Mouse (Mus musculus) right cerebral cortex, adult 2 months (tissue): ENCODE results near the gene Pate4.
"Not testable (repeated sequence)": the region's sequence is repeated elsewhere in the genome, so short reads cannot be mapped to it uniquely, and the experiment has no call there.

ENCODE experiments used
- DNase-seq, 2 experiments: peaks; one replicate each; pipeline ENCODE4 v3.0.0; 2021 to 2022; ENCODE audit warnings: low spot score in 2 of 2

The Pate4 gene

DNA sequence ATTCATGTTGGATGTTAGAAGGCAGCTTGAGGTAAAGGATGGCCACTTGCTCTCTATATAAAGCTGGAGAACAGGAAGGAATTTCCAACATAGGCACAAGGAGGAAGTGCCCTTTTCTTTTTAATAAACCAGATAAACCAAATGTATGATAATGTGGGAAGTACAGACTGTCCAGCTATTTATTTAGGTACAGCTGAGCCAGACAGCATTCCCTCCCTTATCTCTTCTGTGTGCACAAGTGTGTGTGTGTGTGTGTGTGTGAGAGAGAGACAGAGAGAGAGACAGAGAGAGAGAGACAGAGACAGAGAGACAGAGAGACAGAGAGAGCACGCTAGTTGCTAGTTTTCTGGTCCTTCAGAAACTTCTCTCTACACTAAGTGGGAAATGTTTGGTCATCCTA, at the start of gene Pate4:
Gene Pate4, minus strand, starts transcription at position 101 of the 400 bp plus-strand sequence.
- no peak for DNase-seq

DNA sequence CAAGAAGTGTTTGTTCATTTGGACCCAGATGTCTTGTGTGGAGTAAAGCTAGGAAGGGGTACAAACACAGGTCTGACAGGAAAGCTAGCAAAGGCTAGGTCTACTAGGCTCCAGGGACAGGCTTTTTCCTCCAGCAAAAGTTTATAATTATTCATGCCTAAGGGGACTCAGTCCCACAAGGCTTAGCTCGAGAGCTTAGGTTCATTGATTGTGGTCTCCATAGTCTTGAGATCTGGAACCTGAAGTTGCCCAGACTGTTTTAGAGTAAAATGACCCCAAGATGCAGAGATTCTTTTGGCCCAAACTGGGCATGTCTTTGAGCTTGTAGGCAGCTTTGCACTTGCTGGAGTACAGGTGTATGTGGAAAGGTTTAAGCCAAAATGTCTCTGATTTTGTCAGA, 36.4 kb upstream of the Pate4 start, which contains the start of gene Pate3:
Gene Pate3, minus strand, starts transcription at position 101 of the 400 bp plus-strand sequence.
- no peak for DNase-seq

DNA sequence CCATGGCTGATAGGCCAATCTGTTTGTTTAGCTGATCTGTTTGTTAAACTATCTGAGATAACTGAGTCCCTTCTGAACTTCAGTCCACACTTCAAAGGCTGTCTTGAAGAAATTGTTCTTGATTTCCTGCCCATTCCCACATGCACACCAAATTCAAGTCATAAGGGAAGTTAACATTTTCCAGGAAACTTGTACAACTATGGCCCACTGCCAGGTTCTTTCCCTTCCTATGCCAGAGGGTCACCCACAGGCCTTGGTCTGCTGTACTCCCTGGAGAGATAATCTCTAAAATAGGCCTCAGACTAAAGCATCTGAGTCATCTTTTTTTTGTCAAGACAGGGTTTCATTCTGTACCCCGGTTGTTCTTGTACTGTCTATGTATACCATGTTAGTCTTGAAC, 21.2 kb upstream of the Pate4 start:
- no peak for DNase-seq

DNA sequence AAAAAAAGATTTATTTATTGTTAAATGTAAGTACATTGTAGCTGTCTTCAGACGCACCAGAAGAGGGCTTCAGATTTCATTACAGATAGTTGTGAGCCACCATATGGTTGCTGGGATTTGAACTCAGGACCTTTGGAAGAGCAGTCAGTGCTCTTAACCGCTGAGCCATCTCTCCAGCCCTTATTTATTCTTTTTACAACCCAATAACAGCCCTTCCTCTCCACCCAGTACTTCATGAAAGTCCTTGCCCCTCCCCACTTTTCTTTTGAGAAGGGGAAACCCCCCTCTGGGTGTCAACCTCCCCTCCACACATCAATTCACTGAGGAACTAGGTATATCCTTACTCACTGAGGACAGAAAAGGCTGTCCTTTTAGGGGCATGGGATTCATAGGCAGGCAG, 5.0 kb upstream of the Pate4 start:
- DNase-seq = not testable (repeated sequence)

DNA sequence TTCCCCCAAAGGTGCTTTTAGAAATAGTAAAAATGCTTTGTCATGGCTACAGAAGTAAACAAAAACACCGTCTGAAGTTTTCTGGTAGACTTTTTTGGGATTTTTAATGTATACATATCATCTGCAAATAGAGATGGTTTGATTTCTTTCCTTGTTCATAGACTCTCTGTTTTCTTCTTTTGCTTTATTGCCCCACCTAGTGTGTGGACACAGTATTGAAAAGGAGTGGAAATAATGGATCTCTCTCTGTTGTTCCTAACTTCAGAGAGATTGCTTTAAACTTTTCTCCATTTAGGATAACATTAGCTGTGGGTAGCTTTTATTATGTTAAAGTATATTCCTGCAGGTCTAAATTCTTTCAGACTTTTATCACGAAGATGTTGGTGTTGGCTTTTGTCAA, 2.3 kb upstream of the Pate4 start:
- no peak for DNase-seq

DNA sequence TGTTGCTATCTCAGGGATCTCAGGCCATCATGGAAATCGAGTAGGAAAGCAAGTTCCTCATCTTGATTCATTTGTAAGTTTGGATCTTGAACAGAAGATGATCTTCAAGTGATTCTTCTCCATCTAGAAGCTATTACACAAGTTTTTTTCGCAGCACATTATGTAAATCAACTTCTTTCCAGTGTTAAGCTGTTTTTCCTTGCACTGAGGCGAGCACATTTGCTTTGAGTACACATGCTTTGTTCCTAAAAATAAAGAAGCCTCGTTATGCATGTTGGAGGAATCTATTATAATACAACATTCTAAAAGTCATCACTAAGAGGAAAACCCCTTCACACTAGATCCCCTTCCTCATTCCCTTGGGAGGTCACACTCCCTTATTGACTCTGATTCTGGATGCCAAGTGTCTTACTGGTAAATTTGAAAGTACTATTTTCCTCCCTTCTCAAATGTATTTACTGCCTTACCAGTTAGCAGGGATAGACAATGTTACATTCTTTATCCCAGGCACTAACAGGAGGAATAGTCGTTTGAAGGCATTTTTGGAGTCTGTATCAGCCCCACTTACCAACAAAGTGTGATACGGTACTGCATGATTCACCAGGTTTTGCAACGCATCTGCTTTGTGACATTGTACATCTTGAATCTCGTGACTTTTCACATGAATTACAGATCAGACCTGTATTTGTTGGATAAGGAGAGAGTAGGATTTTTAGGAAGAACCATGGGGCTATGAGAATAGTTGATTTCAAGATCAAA, 3.9 kb downstream of the Pate4 start:
- peak in 1 of 2 experiments; percentile 2 for DNase-seq

DNA sequence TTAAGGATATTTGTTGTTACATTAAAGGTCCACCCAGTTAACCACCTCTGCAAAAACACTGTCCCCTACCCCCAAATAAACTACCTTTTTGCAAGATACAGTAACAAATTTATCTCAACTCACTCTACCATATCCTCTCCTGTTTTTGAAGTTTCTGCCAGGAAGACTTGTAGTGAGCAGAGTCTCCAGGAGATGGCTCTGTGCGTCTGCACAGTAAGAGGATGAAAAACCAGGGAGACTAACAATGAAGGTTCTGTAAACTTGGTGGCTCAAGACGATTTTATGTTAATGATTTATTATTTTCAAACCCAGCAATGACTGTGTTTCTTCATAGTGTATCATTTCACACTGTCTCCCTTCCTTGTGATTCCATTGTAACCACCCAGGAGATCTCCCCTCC, 18.8 kb downstream of the Pate4 start:
- DNase-seq = peak; percentile 42 to 54

DNA sequence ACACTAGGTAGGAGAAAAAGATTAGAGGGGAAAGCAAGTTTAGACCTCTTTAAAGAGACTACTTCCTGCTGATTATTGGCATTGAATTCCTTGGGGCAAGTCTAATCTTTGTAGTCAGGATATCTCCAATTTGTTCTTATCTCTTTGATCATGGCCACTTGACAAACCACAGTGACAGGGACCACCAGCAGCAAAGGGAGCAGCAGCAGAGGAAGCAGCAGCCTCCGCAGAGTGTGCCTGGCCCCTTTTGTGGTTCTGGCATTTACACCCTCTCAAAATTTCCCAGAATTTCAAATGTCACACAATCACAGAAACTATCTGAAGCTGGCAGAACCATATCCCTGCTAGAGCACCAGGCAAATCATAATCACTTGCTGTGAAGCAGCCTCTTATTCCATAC, 24.1 kb downstream of the Pate4 start:
- no peak for DNase-seq

DNA sequence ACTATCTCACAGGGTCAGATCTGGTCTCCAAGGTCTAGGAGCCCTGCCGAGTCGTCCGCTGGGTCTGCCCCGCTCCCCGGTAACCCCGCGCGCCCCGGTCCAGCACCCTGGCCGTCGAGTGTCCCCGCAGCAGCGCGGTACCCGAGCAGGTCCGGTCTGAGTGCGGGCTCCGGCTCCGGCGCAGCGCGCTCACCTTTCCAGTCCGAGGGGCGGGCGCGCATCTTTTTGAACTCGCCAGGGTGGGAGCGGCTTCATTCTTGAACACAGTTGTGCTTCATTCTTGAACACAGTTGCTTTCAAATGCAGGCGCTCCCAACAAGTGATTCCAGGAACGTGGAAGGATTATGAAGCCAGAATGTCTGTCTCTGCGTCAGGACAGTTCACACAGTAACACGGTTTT, 37.3 kb downstream of the Pate4 start:
- no peak for DNase-seq

DNA sequence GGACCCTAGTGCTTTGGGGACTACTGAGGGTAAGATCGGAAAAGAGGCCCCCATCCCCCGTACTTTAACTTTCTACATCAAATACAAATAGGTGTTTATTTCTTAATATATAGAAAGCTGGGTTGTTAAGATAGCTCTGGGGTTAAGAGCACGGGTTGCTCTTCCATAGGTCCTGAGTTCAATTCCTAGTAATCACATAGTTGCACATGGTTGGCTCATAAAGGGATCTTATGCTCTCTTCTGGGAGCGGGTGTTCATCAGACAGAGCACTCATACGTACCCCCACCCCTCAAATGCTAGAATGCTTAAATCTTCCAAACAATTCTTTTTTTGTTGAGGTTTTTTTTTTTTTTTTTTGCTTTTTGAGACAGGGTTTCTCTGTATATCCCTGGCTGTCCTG, 41.1 kb downstream of the Pate4 start:
- no peak for DNase-seq

DNA sequence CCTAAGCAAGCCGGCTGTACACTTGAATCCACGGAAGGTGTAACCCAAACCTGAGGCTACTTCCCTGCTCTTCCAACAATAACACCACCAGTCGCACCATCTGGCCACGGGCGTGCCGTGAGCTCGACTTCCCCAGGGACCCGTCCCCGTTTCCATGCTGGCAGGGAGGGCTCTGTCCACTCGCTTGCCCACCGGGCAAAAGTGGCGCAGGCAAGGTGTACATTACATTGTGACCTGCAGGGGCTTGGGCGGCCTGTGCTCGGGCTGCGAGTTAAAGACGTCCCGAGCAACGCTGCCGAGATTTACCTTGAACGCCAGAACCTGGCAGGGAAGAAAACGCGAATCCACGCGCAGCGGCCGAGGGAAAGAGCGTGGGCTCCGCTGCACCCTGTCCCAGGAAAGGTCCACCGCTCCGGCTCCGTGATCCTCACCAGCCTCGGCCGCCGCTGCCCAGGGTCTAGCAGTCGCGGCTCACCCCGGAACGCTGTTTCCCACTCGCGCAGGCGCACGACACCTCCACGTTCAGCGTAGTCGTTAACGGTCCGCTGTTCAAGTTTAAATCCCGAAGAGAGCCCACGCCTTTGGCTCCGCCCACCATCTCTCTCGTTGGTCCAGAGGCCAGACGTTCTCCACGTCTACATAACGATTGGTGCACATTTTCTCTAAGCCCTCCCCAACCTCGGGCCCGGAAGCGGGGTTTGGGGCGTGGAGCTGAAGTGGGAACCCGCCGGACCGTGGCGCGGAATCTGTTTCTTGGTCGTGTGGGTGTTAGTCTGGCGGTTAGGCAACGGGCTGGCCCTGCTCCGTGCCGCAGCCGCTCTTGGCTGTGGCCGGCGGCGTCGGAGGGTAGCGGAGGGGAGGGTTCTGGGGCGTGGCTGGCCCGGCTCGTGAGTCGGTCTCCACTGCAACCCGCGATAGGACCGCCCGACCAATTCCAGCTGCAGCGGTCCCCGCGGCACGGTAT, 41.9 kb downstream of the Pate4 start, which contains the start of the genes Pate2 and Hyls1:
Gene Pate2, plus strand, starts transcription at position 714 of the 964 bp plus-strand sequence.
Gene Hyls1, minus strand, starts transcription at position 828 of the 964 bp plus-strand sequence.
- peak; percentile 91 to 92 for DNase-seq

DNA sequence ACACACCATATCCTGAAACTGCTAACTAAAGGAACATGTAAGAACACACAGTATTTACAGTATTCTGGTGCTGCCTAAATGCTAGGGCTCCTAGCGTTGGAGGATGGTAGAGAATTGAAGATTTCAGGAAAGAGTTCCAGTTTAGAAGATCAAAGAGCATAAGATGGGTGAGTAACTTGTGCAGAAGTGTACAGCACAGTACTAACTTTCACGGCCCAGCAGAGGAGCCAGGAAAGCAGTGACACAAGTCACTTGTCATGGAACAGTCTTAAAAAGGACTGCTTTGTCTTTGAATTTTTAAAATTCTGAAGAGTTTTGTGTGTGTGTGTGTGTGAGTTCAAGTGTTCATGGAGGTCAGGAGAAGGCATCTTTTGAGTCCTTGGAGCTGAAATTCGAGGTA, 43.7 kb downstream of the Pate4 start:
- no peak for DNase-seq

DNA sequence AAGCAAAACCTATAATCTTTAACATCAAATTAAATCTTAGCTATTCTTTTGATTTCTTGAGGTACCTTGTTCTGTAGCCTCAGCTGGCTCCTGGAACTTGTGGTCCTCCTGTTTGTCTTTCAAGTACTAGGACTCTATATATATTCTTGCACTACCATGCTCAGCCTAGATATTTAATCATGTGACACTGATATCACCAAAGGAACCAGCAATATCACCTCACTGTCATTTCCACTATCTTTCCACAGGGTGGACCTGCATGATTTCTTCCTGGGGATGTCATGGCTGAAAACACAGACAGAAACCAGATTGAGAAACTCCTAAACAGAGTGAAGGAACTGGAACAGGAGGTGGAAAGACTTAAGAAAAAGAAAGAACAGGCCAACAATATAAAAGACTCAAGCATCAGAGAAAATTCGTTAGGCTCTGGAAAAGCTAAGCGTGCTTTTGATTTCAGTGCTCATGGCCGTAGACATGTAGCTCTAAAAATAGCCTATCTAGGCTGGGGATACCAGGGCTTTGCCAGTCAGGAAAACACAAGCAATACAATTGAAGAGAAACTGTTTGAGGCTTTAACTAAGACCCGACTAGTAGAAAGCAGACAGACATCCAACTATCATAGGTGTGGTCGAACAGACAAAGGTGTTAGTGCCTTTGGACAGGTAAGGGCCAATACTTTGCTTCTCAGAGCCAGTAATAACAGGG, 47.1 kb downstream of the Pate4 start:
- no peak for DNase-seq

DNA sequence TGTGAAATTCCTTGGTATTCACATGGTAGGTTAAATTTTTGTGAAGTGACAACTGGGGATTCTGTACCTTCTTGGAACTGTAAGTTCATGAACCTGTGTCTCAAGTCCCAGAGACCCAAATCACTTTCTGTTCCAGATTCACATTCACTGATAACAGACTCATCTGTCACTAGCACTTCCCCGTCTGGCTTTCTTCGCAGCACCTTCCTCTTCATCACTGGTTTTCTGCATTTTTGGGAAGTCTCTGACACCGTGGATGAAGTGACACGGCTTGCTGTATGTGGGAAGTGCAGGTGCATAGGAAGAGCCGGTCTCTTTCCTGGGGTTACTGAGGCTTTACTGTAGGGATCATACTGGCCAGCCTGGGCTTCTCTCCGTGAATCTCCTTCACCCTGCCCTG, 50.2 kb downstream of the Pate4 start:
- no peak for DNase-seq

DNA sequence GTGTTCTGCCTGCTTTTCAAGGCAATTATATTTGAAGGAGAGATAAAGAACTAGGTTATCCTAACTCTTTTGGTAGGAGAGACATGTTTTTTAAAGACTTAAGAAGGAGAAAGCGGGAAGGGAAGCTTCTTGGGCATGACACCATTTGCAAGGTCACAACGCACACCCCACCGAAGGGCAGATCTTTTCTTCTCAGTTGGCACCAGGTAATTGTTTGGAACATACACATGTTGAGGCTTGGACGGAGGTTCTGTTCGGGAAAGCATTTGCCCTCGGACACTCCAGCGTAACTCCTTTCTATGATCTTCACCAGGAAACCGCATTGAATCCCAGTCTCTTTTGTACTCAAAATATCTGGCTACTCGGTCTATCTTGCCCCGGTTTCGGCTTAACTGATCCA, 50.7 kb downstream of the Pate4 start:
- DNase-seq = no peak

DNA sequence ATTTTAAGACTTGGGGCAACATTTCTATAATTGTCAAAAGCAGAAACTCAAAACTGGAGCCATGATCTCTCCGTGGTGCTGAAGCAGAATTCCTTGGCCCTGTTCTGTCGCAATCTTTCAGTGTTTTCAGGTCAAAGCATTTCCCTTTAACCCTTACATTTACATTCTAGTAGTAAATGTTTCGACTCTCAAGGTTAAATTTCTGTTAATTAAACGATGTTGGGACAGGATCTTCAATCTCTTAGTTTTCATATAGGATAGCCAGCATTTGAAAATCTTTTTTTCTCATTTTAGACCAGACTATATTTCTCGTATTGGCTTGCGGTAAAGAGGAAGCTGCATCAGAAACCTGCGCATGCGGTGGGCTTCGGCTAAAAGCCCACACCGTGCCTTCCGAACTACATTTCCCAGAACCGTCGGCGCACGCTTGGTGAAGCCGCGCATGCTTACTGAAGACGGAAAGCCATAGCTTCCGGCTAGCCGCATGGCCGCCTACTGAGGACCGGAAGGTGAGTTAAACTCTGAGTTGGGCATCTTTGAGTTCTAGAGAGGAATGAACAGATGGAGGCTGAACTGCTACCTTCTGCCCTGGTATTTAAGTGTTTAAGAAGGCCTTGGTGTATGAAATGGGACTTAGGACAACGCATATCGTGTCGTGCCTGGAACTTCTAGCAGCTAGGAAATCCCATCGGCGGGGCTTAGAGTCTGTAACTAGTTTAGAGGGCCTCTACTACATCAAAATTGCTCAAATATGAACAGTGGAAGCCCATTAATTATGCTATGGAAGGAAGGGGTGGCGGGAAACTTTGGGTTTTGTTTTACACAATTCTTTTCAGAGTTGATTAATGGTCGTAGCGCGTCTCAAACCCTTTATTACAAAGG, 52.5 kb downstream of the Pate4 start:
- peak; percentile 85 to 91 for DNase-seq

DNA sequence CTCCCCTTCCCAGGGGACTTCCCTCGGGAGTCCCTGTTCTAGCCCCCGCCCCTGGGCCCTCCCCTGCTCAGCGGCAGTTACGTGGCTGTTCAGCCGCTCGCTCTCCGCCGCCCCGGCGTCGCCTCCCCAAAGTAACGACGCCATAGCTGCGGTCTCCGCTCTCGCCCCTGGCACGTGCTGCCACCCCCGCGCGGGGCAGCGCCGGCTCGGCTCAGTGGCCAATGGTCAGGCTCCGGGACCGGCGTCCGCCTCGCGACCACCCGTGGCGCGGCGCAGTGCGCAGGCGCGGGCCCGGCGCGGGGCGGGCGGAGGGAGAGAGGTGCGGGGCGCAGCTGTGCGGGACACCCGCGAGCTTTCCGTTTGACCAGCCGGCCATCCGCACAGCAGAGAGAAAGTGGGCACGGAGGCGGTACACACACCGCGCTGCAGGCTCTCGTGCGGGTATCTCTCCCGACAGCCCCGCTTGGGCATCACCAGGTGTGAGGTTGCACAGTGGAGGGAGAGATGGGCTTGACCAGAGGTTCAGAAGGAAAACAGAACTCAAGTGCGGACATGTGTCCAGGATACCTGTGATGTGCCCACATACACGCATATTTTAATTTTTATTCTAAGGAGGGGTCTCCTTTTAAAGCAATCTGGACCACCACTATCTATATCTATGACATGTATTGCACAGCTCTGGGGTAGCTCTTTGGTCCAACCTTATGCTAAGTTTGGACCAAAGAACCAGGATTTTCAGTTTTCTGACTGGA, 53.3 kb downstream of the Pate4 start, which contains the start of the genes Ddx25 and Pus3:
Gene Ddx25, minus strand, starts transcription at position 272 of the 752 bp plus-strand sequence.
Gene Pus3, plus strand, starts transcription at position 339 of the 752 bp plus-strand sequence.
- peak; percentile 65 to 77 for DNase-seq
